8 mouse cellular contexts compared by ENCODE assay signal in genomic region chr16:16870617-16871331, GRCm38 (mm10). TPM values are rescaled to one million over a fixed set of nuclear protein-coding genes. Genes with fewer than 3 reads are reported as not detected.
DNase-seq lines count a peak whose midpoint lies in the region; ATAC-seq lines count a peak whose summit lies in the region.

Gene Top3b, plus strand, starts transcription at chr16:16870736.
Gene Vpreb1, minus strand, starts transcription at chr16:16870843.

- peak; percentile 95 for DNase-seq in Muller cell, postnatal 12 days (ENCODE audit: inconsistent ontology term)
- DNase-seq in cerebellum, adult 9-11 months: peak; percentile 90
- peak; percentile 84 to 95 for DNase-seq in frontal cortex, adult 2 months (ENCODE audit: extremely low spot score in 1 of 2, low spot score in 1 of 2)
- peak; percentile 93 for DNase-seq in hindbrain, embryonic 11.5 days (ENCODE audit: low spot score)
- DNase-seq in layer of hippocampus, postnatal 10 days (ENCODE audit: low spot score in 2 of 2): peak; percentile 92 to 94
- peak; percentile 94 for DNase-seq in lung, postnatal 10 days
- DNase-seq in ovary, postnatal 36 days (ENCODE audit: low spot score): peak; percentile 88
- peak; percentile 89 for DNase-seq in thymus, postnatal 25 days

- 0% methylated on average over 45 of the region's 49 CpGs for WGBS in hindbrain, embryonic 11.5 days

- peak within 1 kb of the TSS; percentile 66 for H3K4me2 ChIP-seq in hindbrain, embryonic 11.5 days (replicated peaks; ENCODE audit: low read depth, low read length)

- no peaks in the 10 kb centered on the region for H3K36me3 ChIP-seq in hindbrain, embryonic 11.5 days (ENCODE audit: control insufficient read depth, insufficient read depth, low read length)

- peak within 1 kb of the TSS; percentile 90 for H3K9ac ChIP-seq in hindbrain, embryonic 11.5 days (ENCODE audit: low read depth, low read length)

- no peaks in the 10 kb centered on the region for H3K4me1 ChIP-seq in hindbrain, embryonic 11.5 days (replicated peaks; ENCODE audit: control insufficient read depth, insufficient read depth, low read length)

- H3K27me3 ChIP-seq in hindbrain, embryonic 11.5 days (ENCODE audit: control insufficient read depth, insufficient read depth, low read length): no peaks in the 10 kb centered on the region

- H3K9me3 ChIP-seq in hindbrain, embryonic 11.5 days (ENCODE audit: control insufficient read depth, low read length): no peaks in the 10 kb centered on the region

- peak; percentile 98 for ATAC-seq in hindbrain, embryonic 11.5 days (ENCODE audit: low FRiP score)

- H3K27ac ChIP-seq in hindbrain, embryonic 11.5 days (ENCODE audit: low read depth, low read length): peak within 1 kb of the TSS; percentile 93

- H3K4me3 ChIP-seq in hindbrain, embryonic 11.5 days (ENCODE audit: low read depth, low read length): peak within 1 kb of the TSS; percentile 74

RNA-seq across cellular contexts. Expression of gene Top3b, which starts in this region (rescaled TPM):
- polyA plus RNA-seq in frontal cortex, adult 2 months (2012; rRNA removed): 86.4 and 88.4 TPM in 2 replicates
- 56.9 and 57.9 TPM in 2 replicates for polyA plus RNA-seq in hindbrain, embryonic 11.5 days (2014; fragmentation: Nextera tagmentation; extraction: Ambion mirVana)
- total RNA-seq in layer of hippocampus, postnatal 10 days (2021): 10 to 100 TPM; 49.6 to 66.5 TPM

RNA-seq across cellular contexts. Expression of gene Vpreb1, which starts in this region (rescaled TPM):
- 0.58 and 0.63 TPM in 2 replicates for polyA plus RNA-seq in frontal cortex, adult 2 months (2012; rRNA removed)
- polyA plus RNA-seq in hindbrain, embryonic 11.5 days (2014; fragmentation: Nextera tagmentation; extraction: Ambion mirVana): 1.1 and 2.2 TPM in 2 replicates
- total RNA-seq in layer of hippocampus, postnatal 10 days (2021): under 1 TPM in 1 of 2 experiments, not detected in 1; 0.62 TPM

Comparison
In these comparisons a context has a peak if more than half of its experiments do, and no peak if none do; other contexts are left out.
1. Peak in every context shown above with its lines: DNase-seq, ATAC-seq, H3K4me3 ChIP-seq and H3K27ac ChIP-seq.